Mouse (Mus musculus) liver, embryonic 16.5 days (tissue): Measurements from ENCODE around the gene Stat5a. TPM values are rescaled to one million over a fixed set of nuclear protein-coding genes. Genes with fewer than 3 reads are reported as not detected.

Experiments used
- ATAC-seq: fragments of 200-750 bp; cut with Nextera tagmentation; 2 replicates; pipeline ENCODE4 v1.8.0; 2017; ENCODE audit warnings: low read depth, mild to moderate bottlenecking, moderate number of reproducible peaks, moderate library complexity
- H3K27ac ChIP-seq: fragments of 300-500 bp; sonication (generic); 2 replicates; pipeline ENCODE4 v1.5.1; 2014; ENCODE audit warnings: mild to moderate bottlenecking, low read length
- H3K27me3 ChIP-seq: fragments of 300-500 bp; sonication (generic); 2 replicates; pipeline ENCODE4 v1.6.1; 2014; ENCODE audit warnings: low read depth, low read length, mixed read lengths; ENCODE audit not compliant: control insufficient read depth, insufficient read depth
- H3K36me3 ChIP-seq: fragments of 300-500 bp; sonication (generic); 2 replicates; pipeline ENCODE4 v1.6.1; 2014; ENCODE audit warnings: mild to moderate bottlenecking; ENCODE audit not compliant: control insufficient read depth, insufficient read depth
- H3K4me1 ChIP-seq: fragments of 300-500 bp; sonication (generic); 2 replicates; pipeline ENCODE4 v1.6.1; 2014; ENCODE audit warnings: low read depth, low read length, mixed read lengths; ENCODE audit not compliant: control insufficient read depth
- H3K4me2 ChIP-seq: fragments of 300-500 bp; sonication (generic); 2 replicates; pipeline ENCODE4 v1.6.1; 2014; ENCODE audit warnings: low read depth, low read length, mixed read lengths
- H3K4me3 ChIP-seq: fragments of 300-500 bp; sonication (generic); 2 replicates; pipeline ENCODE4 v1.5.1; 2014; ENCODE audit warnings: low read depth, mild to moderate bottlenecking, low read length
- H3K9ac ChIP-seq: fragments of 300-500 bp; sonication (generic); 2 replicates; pipeline ENCODE4 v1.6.1; 2014; ENCODE audit warnings: low read depth, low read length
- H3K9me3 ChIP-seq: fragments of 300-500 bp; sonication (generic); replicated peaks from 2 replicates; pipeline ENCODE4 v1.6.1; 2016; ENCODE audit warnings: low read length; ENCODE audit not compliant: control insufficient read depth
- WGBS: fragments of 180-500 bp; shearing (Covaris S2); extraction: QIAGEN DNeasy Blood & Tissue Kit; methylation state at CpG from one replicate; pipeline ENCODE4 v1.1.7; 2014; ENCODE audit not compliant: insufficient replicate concordance; 5-methylcytosine and 5-hydroxymethylcytosine counted together
- polyA plus RNA-seq: library from polyadenylated mRNA; unstranded; fragments of >200 nt; fragmentation: Nextera tagmentation; extraction: Ambion mirVana; gene quantifications from 2 replicates; pipeline ENCODE4 v1.2.1, GENCODE M21; 2015

Stat5a gene
- polyA plus RNA-seq, 1 experiment from 2014 or later = 8.1 TPM

DNA sequence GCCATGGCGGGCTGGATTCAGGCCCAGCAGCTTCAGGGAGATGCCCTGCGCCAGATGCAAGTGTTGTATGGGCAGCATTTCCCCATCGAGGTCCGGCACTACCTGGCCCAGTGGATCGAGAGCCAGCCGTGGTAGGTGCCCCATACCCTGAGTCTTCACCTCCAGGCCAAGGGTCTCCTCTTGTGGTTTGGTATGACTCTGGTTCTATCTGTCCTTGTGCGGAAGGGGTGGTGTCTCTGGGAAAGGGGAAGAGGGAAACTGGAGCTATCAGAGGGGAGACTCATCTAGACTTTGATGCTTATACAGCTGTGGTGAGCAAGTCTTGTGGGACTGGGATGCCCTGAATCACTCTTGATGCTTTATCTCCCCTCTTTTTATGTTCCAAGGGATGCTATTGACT lies 2.2 kb downstream of the Stat5a start:
- H3K9ac ChIP-seq = peak overlapping the region; percentile 66; the same call in 1 of the 2 replicates

DNA sequence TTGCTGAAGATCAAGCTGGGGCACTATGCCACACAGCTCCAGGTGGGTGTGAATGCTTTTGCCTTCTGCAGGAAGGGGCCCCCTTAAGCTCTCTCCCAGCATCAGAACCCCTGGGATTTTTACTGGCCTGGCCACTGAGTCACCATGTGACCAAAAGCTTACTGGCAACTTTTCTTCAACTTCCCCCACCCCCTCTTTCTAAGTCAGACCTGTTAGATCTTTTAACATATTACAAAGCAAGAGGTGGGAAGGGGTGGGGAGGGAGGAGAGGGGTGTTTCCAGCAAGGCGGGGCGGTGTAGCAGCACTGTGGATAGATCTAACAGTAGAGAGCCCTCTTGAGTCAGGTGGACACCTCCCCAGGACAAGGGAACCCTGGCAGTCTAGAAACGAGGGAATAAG lies 2.7 kb downstream of the Stat5a start:
- Histone ChIP-seq H3K4me2 (no peak overlapping the region), H3K4me1 (peaks cover 22% of the 10 kb centered on the region), H3K9me3 (no peaks in the 10 kb centered on the region), H3K27me3 (no peaks in the 10 kb centered on the region; the same call in 1 of the 2 replicates), H3K27ac (no peak overlapping the region), H3K9ac (no peak overlapping the region), H3K36me3 (no peaks in the 10 kb centered on the region), H3K4me3 (no peak overlapping the region)
- 37% methylated on average over 3 of the region's 3 CpGs for WGBS
- ATAC-seq = no peak

More for the DNA sequence above, 2.2 kb downstream of the Stat5a start:
- H3K4me1 ChIP-seq = peaks cover 22% of the 10 kb centered on the region
- no peak overlapping the region for H3K27ac ChIP-seq
- WGBS = 26% methylated on average over 7 of the region's 7 CpGs
- H3K9me3 ChIP-seq = no peaks in the 10 kb centered on the region
- no peaks in the 10 kb centered on the region; the same call in 1 of the 2 replicates for H3K27me3 ChIP-seq
- H3K4me3 ChIP-seq = peak overlapping the region; percentile 68
- H3K4me2 ChIP-seq = peak overlapping the region; percentile 91
- H3K36me3 ChIP-seq = no peaks in the 10 kb centered on the region
- ATAC-seq = no peak

DNA sequence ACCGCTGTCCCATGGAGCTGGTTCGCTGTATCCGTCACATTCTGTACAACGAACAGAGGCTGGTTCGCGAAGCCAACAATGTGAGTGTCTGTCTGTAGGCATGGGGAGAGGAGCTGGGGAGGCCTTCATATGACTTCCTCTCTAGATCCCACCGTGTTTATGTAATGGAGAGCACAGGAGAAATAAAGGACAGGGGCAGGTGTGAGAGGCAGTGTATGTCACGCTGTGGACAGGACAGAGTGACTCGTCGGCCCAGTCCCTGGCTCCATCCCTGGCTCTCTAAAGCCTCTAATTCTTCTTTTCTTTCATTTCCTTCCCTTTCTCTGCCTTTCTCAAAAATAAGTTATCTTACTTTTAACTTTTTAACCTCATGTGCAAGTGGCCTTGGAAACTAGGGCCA lies 4.0 kb downstream of the Stat5a start:
- 85% methylated on average over 10 of the region's 10 CpGs for WGBS
- H3K27ac ChIP-seq = no peak overlapping the region
- no peak for ATAC-seq
- H3K36me3 ChIP-seq = no peaks in the 10 kb centered on the region
- no peaks in the 10 kb centered on the region for H3K27me3 ChIP-seq
- H3K4me2 ChIP-seq = no peak overlapping the region
- H3K9me3 ChIP-seq = no peaks in the 10 kb centered on the region
- H3K4me3 ChIP-seq = no peak overlapping the region
- no peak overlapping the region for H3K9ac ChIP-seq
- H3K4me1 ChIP-seq = peaks cover 22% of the 10 kb centered on the region

DNA sequence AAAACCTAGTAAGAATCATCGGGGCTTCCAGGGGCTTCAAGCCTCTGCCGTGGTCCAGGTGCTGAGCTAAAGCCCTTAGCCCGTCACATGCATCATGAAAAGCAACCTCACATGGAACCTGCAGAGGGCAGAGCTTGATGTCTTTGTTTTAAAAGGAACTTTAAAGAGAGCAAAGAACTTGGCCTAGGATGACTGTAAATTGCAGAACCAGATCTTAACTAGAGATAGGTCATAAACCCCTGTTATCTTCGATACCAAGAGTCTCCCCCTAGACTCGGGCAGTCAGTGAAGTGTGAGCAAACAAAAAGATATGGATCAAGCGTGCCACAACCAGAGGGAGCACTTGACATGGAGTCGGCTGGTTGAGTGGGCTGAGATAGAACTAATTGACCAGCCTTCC lies 6.5 kb downstream of the Stat5a start:
- Histone ChIP-seq H3K27me3 (no peaks in the 10 kb centered on the region), H3K4me3 (no peak overlapping the region), H3K9me3 (no peaks in the 10 kb centered on the region), H3K4me1 (peaks cover 14% of the 10 kb centered on the region), H3K4me2 (no peak overlapping the region), H3K9ac (no peak overlapping the region), H3K27ac (no peak overlapping the region), H3K36me3 (no peaks in the 10 kb centered on the region)
- 43% methylated on average over 7 of the region's 7 CpGs for WGBS
- ATAC-seq = no peak

DNA sequence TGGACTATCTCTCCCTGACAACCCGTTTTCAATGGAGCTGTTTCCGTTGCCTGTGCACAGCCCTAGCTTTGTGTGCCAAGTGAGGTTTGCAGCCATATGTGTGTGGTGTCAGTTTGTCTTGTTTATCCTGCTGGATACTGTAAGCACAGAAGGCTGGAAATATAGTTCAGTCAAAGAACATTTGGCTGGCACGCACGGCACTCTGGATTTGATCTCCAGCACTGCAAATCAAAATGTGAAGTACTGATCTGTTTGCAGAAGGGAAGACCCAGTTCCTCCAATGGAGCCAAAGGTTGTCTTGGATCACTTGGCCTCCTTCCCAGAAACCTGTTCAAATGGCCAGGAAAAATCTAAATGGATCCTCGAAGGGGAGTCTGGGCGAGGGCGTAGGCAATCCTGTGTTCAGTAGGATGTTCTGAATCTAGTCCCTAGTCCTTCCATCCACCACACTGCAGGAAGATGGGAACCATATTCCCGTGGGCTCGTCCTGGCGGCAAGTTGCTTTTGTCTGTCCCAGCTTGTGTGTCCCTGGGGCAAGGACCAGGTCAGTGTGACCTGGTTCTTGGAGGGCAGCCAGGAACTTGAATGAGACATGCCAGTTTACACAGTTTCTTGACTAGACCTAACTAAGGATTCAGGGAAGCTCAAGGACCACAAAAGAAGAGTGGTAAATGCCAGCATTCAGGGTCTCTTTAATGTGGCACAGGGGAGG lies 11.3 kb downstream of the Stat5a start:
- Histone ChIP-seq H3K27ac (no peak overlapping the region), H3K4me2 (no peak overlapping the region), H3K27me3 (no peaks in the 10 kb centered on the region), H3K9me3 (no peaks in the 10 kb centered on the region), H3K9ac (no peak overlapping the region), H3K36me3 (no peaks in the 10 kb centered on the region), H3K4me3 (no peak overlapping the region), H3K4me1 (no peaks in the 10 kb centered on the region)
- 78% methylated on average over 10 of the region's 10 CpGs for WGBS
- ATAC-seq = no peak; the same call in 1 of the 2 replicates

DNA sequence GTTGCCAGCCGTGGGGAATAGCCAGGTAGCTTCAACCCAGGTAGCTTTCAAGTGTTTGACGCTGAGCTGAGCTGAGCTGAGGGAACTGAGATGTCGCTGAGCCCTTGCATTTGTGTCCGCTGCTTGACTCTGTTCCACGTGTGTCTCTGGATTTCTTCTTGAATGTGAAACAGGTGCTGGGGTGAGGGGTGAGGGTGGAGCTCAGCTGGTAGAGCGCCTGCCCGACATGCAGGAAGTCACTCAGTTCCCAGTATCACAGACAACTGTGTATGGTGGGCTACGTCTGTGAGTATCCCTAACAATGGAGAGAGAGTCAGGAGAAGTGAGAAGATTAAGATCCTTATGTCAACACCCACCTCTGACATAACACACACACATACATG lies 11.8 kb downstream of the Stat5a start:
- no peaks in the 10 kb centered on the region for H3K27me3 ChIP-seq
- no peaks in the 10 kb centered on the region for H3K4me1 ChIP-seq
- H3K9ac ChIP-seq = no peak overlapping the region
- H3K27ac ChIP-seq = no peak overlapping the region
- H3K4me3 ChIP-seq = no peak overlapping the region
- no peak for ATAC-seq
- WGBS = 74% methylated on average over 8 of the region's 8 CpGs
- H3K4me2 ChIP-seq = no peak overlapping the region
- no peaks in the 10 kb centered on the region; the same call in 1 of the 2 replicates for H3K36me3 ChIP-seq
- H3K9me3 ChIP-seq = no peaks in the 10 kb centered on the region

DNA sequence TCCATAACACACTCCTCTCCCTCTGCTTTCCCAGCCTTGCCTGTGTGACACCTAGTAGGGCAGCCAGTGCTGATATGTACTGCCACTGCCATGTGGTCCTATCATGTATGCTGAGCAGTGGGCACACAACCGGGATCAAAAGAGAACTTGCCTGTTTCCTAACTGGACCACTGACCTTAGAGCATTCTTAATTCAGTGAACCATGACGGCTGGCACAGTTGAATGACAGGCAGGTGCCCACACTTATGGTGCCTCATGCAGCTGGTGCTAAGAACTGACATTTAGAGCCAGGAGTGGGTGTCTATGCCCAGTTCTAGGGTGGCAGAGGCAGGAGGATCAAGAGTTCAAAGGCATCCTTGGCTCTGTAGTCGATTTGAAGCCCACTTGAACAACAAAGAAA lies 16.6 kb downstream of the Stat5a start:
- H3K9ac ChIP-seq = no peak overlapping the region
- H3K4me3 ChIP-seq = no peak overlapping the region
- H3K27ac ChIP-seq = no peak overlapping the region
- WGBS = 75% methylated on average over 3 of the region's 3 CpGs
- H3K36me3 ChIP-seq = peaks cover 9% of the 10 kb centered on the region
- peaks cover 14% of the 10 kb centered on the region for H3K4me1 ChIP-seq
- no peak overlapping the region for H3K4me2 ChIP-seq
- no peak for ATAC-seq
- H3K9me3 ChIP-seq = no peaks in the 10 kb centered on the region
- H3K27me3 ChIP-seq = no peaks in the 10 kb centered on the region

DNA sequence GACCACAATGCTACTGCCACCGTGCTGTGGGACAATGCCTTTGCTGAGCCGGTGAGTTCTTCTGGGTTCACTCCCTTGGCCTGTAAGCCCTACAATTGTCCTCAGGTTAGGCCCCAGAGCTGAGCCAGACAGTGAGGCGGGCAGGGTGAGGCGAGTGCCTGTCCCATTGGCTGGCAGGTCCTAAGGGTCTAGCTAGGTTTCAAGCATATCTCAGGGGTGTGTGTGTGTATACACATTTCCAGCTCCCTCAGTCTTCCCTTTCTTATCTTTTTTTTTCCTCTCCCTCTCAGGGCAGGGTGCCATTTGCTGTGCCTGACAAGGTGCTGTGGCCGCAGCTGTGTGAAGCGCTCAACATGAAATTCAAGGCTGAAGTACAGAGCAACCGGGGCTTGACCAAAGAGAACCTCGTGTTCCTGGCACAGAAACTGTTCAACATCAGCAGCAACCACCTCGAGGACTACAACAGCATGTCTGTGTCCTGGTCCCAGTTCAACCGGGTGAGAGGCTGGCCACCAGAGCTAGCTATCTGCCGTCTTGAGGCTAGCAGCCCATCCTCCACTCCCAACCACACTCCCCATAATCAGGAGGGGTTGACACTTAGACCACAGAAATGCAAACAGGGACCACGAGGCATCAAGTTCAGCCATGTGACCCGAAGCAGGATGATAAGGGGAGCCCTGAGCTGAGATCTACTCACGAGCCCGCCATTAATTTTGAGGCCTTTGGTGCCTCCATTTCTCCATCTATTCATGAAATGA lies 20.3 kb downstream of the Stat5a start:
- Histone ChIP-seq H3K27ac (no peak overlapping the region; the same call in 1 of the 2 replicates), H3K4me2 (no peak overlapping the region), H3K36me3 (peaks cover 9% of the 10 kb centered on the region), H3K4me1 (peaks cover 17% of the 10 kb centered on the region), H3K27me3 (no peaks in the 10 kb centered on the region), H3K9me3 (no peaks in the 10 kb centered on the region), H3K4me3 (no peak overlapping the region), H3K9ac (no peak overlapping the region)
- WGBS = 33% methylated on average over 15 of the region's 15 CpGs
- peak; percentile 69 for ATAC-seq

DNA sequence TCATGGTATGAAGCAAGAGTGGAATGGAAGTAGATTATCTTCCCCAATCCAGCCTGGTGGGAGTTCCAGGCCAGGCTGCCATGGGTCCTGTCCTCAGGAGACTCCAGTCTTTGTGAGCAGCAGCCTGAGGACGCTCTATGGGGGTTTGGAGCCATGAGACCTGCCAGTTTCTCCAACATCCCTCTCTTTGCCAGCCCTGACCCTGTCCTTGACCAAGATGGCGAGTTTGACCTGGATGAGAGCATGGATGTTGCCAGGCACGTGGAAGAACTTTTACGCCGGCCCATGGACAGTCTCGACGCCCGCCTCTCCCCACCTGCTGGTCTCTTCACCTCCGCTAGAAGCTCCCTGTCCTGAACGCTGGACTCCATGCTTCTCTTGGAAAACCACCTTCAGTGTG lies 24.5 kb downstream of the Stat5a start:
- Histone ChIP-seq H3K4me2 (no peak overlapping the region), H3K27me3 (no peaks in the 10 kb centered on the region), H3K4me3 (no peak overlapping the region), H3K9me3 (no peaks in the 10 kb centered on the region), H3K27ac (no peak overlapping the region), H3K36me3 (no peaks in the 10 kb centered on the region), H3K9ac (no peak overlapping the region), H3K4me1 (peaks cover 52% of the 10 kb centered on the region)
- WGBS = 84% methylated on average over 10 of the region's 10 CpGs
- no peak for ATAC-seq
